Mouse (Mus musculus) monocyte, adult 59 days (primary cell): ENCODE results near the gene Med10. TPM values are rescaled to one million over a fixed set of nuclear protein-coding genes. Genes with fewer than 3 reads are reported as not detected.

Experiments used
- total RNA-seq, 2 experiments: library from RNA; stranded (reverse); gene quantifications; one replicate each; pipeline ENCODE4 v1.2.4; 2023

Med10 gene
- total RNA-seq, result 10 to 100 TPM; 43.3 to 47.1 TPM

GRCm38 (mm10) chr13:69802095-69802494 is at the start of gene Med10:
Gene Med10 (plus strand): TSS chr13:69802395.

Other genes starting within 250 kb of the Med10 start
- gene Srd5a1, start 191.0 kb upstream of the Med10 start, total RNA-seq, result under 1 TPM; 0.46 to 0.89 TPM
- not detected for gene Ube2ql1, start 62.5 kb upstream of the Med10 start, total RNA-seq